Mouse (Mus musculus) liver, embryonic 16.5 days (tissue): Measurements from ENCODE around the gene Stim1. TPM values are rescaled to one million over a fixed set of nuclear protein-coding genes. Genes with fewer than 3 reads are reported as not detected.

Source experiments
- ATAC-seq: fragments of 200-750 bp; cut with Nextera tagmentation; 2 replicates; pipeline ENCODE4 v1.8.0; 2017; ENCODE audit warnings: low read depth, mild to moderate bottlenecking, moderate number of reproducible peaks, moderate library complexity
- H3K27ac ChIP-seq: fragments of 300-500 bp; sonication (generic); 2 replicates; pipeline ENCODE4 v1.5.1; 2014; ENCODE audit warnings: mild to moderate bottlenecking, low read length
- H3K27me3 ChIP-seq: fragments of 300-500 bp; sonication (generic); 2 replicates; pipeline ENCODE4 v1.6.1; 2014; ENCODE audit warnings: low read depth, low read length, mixed read lengths; ENCODE audit not compliant: control insufficient read depth, insufficient read depth
- H3K36me3 ChIP-seq: fragments of 300-500 bp; sonication (generic); 2 replicates; pipeline ENCODE4 v1.6.1; 2014; ENCODE audit warnings: mild to moderate bottlenecking; ENCODE audit not compliant: control insufficient read depth, insufficient read depth
- H3K4me1 ChIP-seq: fragments of 300-500 bp; sonication (generic); 2 replicates; pipeline ENCODE4 v1.6.1; 2014; ENCODE audit warnings: low read depth, low read length, mixed read lengths; ENCODE audit not compliant: control insufficient read depth
- H3K4me2 ChIP-seq: fragments of 300-500 bp; sonication (generic); 2 replicates; pipeline ENCODE4 v1.6.1; 2014; ENCODE audit warnings: low read depth, low read length, mixed read lengths
- H3K4me3 ChIP-seq: fragments of 300-500 bp; sonication (generic); 2 replicates; pipeline ENCODE4 v1.5.1; 2014; ENCODE audit warnings: low read depth, mild to moderate bottlenecking, low read length
- H3K9ac ChIP-seq: fragments of 300-500 bp; sonication (generic); 2 replicates; pipeline ENCODE4 v1.6.1; 2014; ENCODE audit warnings: low read depth, low read length
- H3K9me3 ChIP-seq: fragments of 300-500 bp; sonication (generic); replicated peaks from 2 replicates; pipeline ENCODE4 v1.6.1; 2016; ENCODE audit warnings: low read length; ENCODE audit not compliant: control insufficient read depth
- WGBS: fragments of 180-500 bp; shearing (Covaris S2); extraction: QIAGEN DNeasy Blood & Tissue Kit; methylation state at CpG from one replicate; pipeline ENCODE4 v1.1.7; 2014; ENCODE audit not compliant: insufficient replicate concordance; 5-methylcytosine and 5-hydroxymethylcytosine counted together
- polyA plus RNA-seq: library from polyadenylated mRNA; unstranded; fragments of >200 nt; fragmentation: Nextera tagmentation; extraction: Ambion mirVana; gene quantifications from 2 replicates; pipeline ENCODE4 v1.2.1, GENCODE M21; 2015

Stim1 gene
- polyA plus RNA-seq, 1 experiment from 2014 or later, result 16.2 TPM

GRCm38 (mm10) chr7:102442432-102442831 is 174.8 kb downstream of the Stim1 start:
- H3K4me3 ChIP-seq, result peak overlapping the region; percentile 91
- peaks cover 15% of the 10 kb centered on the region for H3K4me1 ChIP-seq
- ATAC-seq, result no peak
- WGBS, result 0% methylated on average over 4 of the region's 4 CpGs
- H3K9ac ChIP-seq, result peak overlapping the region; percentile 96
- H3K36me3 ChIP-seq, result peaks cover 20% of the 10 kb centered on the region
- H3K27ac ChIP-seq, result peak overlapping the region; percentile 96
- peak overlapping the region; percentile 73 for H3K4me2 ChIP-seq
- no peaks in the 10 kb centered on the region for H3K9me3 ChIP-seq
- no peaks in the 10 kb centered on the region for H3K27me3 ChIP-seq

DNA sequence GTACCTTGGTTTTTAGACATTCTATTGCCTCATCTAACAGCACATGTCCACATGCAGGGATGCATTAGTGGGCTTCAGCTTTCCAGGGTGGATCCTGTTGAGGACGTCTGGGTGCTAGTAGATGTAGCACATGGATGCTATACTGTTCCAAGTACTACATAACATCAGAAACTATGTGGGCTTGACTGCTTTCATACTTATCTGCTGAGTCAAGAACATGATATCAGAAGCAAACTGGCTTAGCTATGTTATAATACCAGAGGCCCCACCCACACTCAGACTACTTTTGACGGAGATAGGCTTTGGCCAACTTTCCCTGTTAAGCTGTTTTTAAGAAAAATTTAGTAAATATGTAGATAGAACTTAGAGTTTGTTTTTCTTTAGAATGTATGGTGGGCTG is 176.7 kb downstream of the Stim1 start:
- 24% methylated on average over 2 of the region's 2 CpGs for WGBS
- no peaks in the 10 kb centered on the region for H3K9me3 ChIP-seq
- peaks cover 15% of the 10 kb centered on the region for H3K4me1 ChIP-seq
- peak overlapping the region; percentile 73 for H3K4me2 ChIP-seq
- peak overlapping the region; percentile 69 for H3K9ac ChIP-seq
- H3K36me3 ChIP-seq, result peaks cover 36% of the 10 kb centered on the region
- peak; percentile 63 for ATAC-seq
- H3K27me3 ChIP-seq, result no peaks in the 10 kb centered on the region
- H3K4me3 ChIP-seq, result peak overlapping the region; percentile 63
- H3K27ac ChIP-seq, result peak overlapping the region; percentile 91

DNA sequence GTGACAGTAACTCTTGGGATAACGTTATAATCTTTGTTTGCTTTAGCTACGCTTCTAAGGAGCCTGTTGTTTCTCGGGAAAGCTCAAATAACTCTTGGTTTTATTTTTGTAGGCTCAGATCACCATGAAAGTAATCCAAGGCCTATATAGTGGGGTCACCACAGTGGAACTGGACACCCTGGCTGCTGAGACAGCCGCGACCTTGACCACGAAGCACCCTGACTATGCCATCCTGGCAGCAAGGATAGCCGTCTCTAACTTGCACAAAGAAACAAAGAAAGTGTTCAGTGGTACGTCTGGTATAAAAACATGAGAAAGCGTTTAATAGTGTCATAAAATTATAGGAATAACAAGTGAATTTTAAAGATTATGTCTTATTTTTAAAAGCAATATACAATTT is 178.8 kb downstream of the Stim1 start:
- ATAC-seq, result no peak
- H3K27me3 ChIP-seq, result no peaks in the 10 kb centered on the region
- no peaks in the 10 kb centered on the region for H3K9me3 ChIP-seq
- no peak overlapping the region for H3K27ac ChIP-seq
- H3K36me3 ChIP-seq, result peaks cover 55% of the 10 kb centered on the region
- no peak overlapping the region for H3K4me2 ChIP-seq
- H3K9ac ChIP-seq, result no peak overlapping the region
- H3K4me3 ChIP-seq, result no peak overlapping the region
- peaks cover 11% of the 10 kb centered on the region for H3K4me1 ChIP-seq
- WGBS, result 92% methylated on average over 9 of the region's 9 CpGs

- Histone ChIP-seq H3K27me3 (no peaks in the 10 kb centered on the region), H3K4me3 (no peak overlapping the region), H3K9me3 (no peaks in the 10 kb centered on the region), H3K36me3 (peaks cover 89% of the 10 kb centered on the region), H3K4me2 (no peak overlapping the region), H3K4me1 (no peaks in the 10 kb centered on the region), H3K27ac (no peak overlapping the region), H3K9ac (no peak overlapping the region)
- no peak for ATAC-seq
- 80% methylated on average over 5 of the region's 5 CpGs for WGBS
These were observed 191.2 kb downstream of the Stim1 start for GRCm38 (mm10) chr7:102458618-102459380.

- Histone ChIP-seq H3K4me3 (no peak overlapping the region), H3K9ac (no peak overlapping the region), H3K27me3 (no peaks in the 10 kb centered on the region), H3K9me3 (no peaks in the 10 kb centered on the region), H3K4me1 (no peaks in the 10 kb centered on the region), H3K36me3 (peaks cover 73% of the 10 kb centered on the region), H3K4me2 (no peak overlapping the region), H3K27ac (no peak overlapping the region)
- no peak for ATAC-seq
- 86% methylated on average over 8 of the region's 8 CpGs for WGBS
These were observed 200.0 kb downstream of the Stim1 start for GRCm38 (mm10) chr7:102467566-102467965.

DNA sequence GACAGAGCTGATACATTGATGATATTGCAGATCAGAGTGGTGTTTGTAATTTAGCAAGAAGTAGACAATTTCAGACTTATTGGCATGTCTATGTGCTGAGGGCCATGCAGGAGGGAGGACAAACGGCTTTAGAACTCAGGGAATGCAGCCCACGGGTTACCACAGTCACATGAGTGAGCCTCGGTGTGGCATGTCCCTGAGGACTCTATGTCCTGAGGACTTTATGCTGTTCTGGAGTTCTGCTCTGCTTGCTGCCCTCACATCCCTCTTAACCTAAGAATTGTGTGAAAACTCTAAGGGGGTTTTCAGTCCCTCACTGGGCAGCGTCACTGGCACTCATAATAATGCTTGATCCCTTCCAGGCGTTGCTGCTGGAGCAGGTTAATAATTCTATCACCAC is 205.1 kb downstream of the Stim1 start:
- H3K27ac ChIP-seq, result no peak overlapping the region
- no peak overlapping the region for H3K4me3 ChIP-seq
- 68% methylated on average over 5 of the region's 5 CpGs for WGBS
- H3K9me3 ChIP-seq, result no peaks in the 10 kb centered on the region
- no peak for ATAC-seq
- peaks cover 22% of the 10 kb centered on the region for H3K36me3 ChIP-seq
- no peaks in the 10 kb centered on the region for H3K27me3 ChIP-seq
- no peak overlapping the region for H3K9ac ChIP-seq
- H3K4me2 ChIP-seq, result no peak overlapping the region
- no peaks in the 10 kb centered on the region for H3K4me1 ChIP-seq

GRCm38 (mm10) chr7:102476601-102477000 is 209.0 kb downstream of the Stim1 start:
- no peak overlapping the region for H3K4me2 ChIP-seq
- H3K4me1 ChIP-seq, result no peaks in the 10 kb centered on the region
- H3K4me3 ChIP-seq, result no peak overlapping the region
- no peak for ATAC-seq
- no peaks in the 10 kb centered on the region for H3K27me3 ChIP-seq
- H3K36me3 ChIP-seq, result no peaks in the 10 kb centered on the region
- no peaks in the 10 kb centered on the region for H3K9me3 ChIP-seq
- H3K9ac ChIP-seq, result no peak overlapping the region
- H3K27ac ChIP-seq, result no peak overlapping the region
- 85% methylated on average over 5 of the region's 5 CpGs for WGBS

DNA sequence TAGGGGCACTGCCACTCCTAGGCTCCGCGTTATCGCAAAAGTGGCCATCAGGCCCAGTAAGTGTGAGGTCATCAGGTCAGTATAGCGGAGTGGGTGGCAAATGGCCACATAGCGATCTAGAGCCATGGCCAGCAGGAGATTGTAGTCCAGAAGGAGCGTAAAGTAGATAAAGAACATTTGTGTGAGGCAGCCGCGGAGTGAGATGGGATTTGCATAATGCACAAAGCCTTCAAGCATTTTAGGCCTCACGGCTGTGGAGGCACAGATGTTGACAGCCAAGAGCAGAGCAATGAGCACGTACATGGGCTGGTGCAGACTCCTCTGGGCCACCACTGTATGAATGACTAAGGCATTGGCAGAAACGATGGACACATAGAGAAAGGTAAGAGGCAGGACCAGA is 209.8 kb downstream of the Stim1 start:
- no peak overlapping the region for H3K4me2 ChIP-seq

DNA sequence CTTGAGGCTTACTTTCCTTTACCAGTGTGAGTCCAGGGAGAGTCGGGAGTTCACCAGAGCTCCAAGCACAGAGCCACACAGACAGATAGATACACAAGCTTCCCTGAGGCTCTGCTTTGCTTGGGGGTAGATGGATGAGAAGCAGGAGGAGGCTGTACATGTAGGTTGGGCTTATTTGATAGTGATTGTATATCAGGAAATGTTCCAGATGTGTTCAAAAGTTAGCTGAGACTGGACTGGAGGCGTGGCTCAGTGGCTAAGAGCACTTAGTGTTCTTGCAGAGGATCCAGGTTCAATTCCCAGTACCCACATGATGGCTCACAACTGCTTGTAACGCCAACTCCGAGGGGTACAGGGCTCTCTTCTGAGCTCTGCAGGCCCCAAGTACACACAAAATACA is 210.8 kb downstream of the Stim1 start:
- no peak overlapping the region for H3K4me2 ChIP-seq
- H3K9me3 ChIP-seq, result no peaks in the 10 kb centered on the region
- no peak overlapping the region for H3K9ac ChIP-seq
- no peaks in the 10 kb centered on the region for H3K36me3 ChIP-seq
- 73% methylated on average over 4 of the region's 4 CpGs for WGBS
- H3K27me3 ChIP-seq, result no peaks in the 10 kb centered on the region
- H3K4me1 ChIP-seq, result no peaks in the 10 kb centered on the region
- no peak overlapping the region for H3K4me3 ChIP-seq
- no peak overlapping the region for H3K27ac ChIP-seq
- no peak for ATAC-seq

More for the DNA sequence above, 209.8 kb downstream of the Stim1 start:
- 84% methylated on average over 11 of the region's 11 CpGs for WGBS
- H3K4me1 ChIP-seq, result no peaks in the 10 kb centered on the region
- H3K9me3 ChIP-seq, result no peaks in the 10 kb centered on the region
- no peaks in the 10 kb centered on the region for H3K27me3 ChIP-seq
- H3K36me3 ChIP-seq, result no peaks in the 10 kb centered on the region
- ATAC-seq, result no peak
- no peak overlapping the region for H3K4me3 ChIP-seq
- no peak overlapping the region for H3K9ac ChIP-seq
- no peak overlapping the region for H3K27ac ChIP-seq
